Mouse (Mus musculus): Measurements from ENCODE around the gene Secisbp2. TPM values are rescaled to one million over a fixed set of nuclear protein-coding genes. Genes with fewer than 3 reads are reported as not detected.
A peak's percentile ranks its signal among the peaks of the same experiment; 100 is the strongest.

Gene Secisbp2
- total and polyA plus RNA-seq, 3 experiments, result 11.1 to 15.3 (median 11.5) TPM

- 32% methylated on average over 8 of the region's 8 CpGs for WGBS
- no peaks in the 10 kb centered on the region for H3K36me3 ChIP-seq (ENCODE audit: control insufficient read depth, insufficient read depth, low read length)
Observed at GRCm38 (mm10) chr13:51716350-51717263, 65.1 kb downstream of the Secisbp2 start.

GRCm38 (mm10) chr13:51719256-51719655 lies 67.8 kb downstream of the Secisbp2 start:
- H3K9ac ChIP-seq (ENCODE audit: low read depth, low read length), result no peak overlapping the region
- no peaks in the 10 kb centered on the region for H3K27me3 ChIP-seq (ENCODE audit: control insufficient read depth, insufficient read depth, low read length)
- intact Hi-C loops (cut with DNase I), result no loop called here
- no peak overlapping the region for H3K27ac ChIP-seq
- no peaks in the 10 kb centered on the region for H3K4me1 ChIP-seq (ENCODE audit: control insufficient read depth, insufficient read depth, low read length)
- TF ChIP-seq POLR2A (IDR thresholded peaks at IDR 0.05; ENCODE audit: insufficient read depth, low read depth, low read length) (no peak), EP300 (IDR thresholded peaks at IDR 0.05; ENCODE audit: insufficient read depth, low read depth, low read length) (no peak), CTCF (IDR thresholded peaks at IDR 0.05) (no peak)
- H3K4me3 ChIP-seq, result no peak overlapping the region
- DNase-seq, result no peak
- 89% methylated on average over 3 of the region's 3 CpGs for WGBS
- H3K79me2 ChIP-seq (replicated peaks; ENCODE audit: control insufficient read depth, insufficient read depth, low read length), result no peaks in the 10 kb centered on the region
- no peaks in the 10 kb centered on the region for H3K36me3 ChIP-seq (ENCODE audit: control insufficient read depth, insufficient read depth, low read length)

More at GRCm38 (mm10) chr13:51716350-51717263, 65.1 kb downstream of the Secisbp2 start:
- Histone ChIP-seq H3K79me2 (replicated peaks; ENCODE audit: control insufficient read depth, insufficient read depth, low read length) (no peaks in the 10 kb centered on the region), H3K4me3 (no peak overlapping the region), H3K27ac (no peak overlapping the region), H3K4me1 (ENCODE audit: control insufficient read depth, insufficient read depth, low read length) (no peaks in the 10 kb centered on the region), H3K27me3 (ENCODE audit: control insufficient read depth, insufficient read depth, low read length) (no peaks in the 10 kb centered on the region), H3K9ac (ENCODE audit: low read depth, low read length) (no peak overlapping the region)
- peak; percentile 56 to 64 for DNase-seq
- intact Hi-C loops (cut with DNase I), result no loop called here
- no peak for TF ChIP-seq CTCF (IDR thresholded peaks at IDR 0.05)
- TF ChIP-seq EP300 (IDR thresholded peaks at IDR 0.05; ENCODE audit: insufficient read depth, low read depth, low read length), result no peak

- Histone ChIP-seq H3K4me1 (ENCODE audit: control insufficient read depth, insufficient read depth, low read length) (no peaks in the 10 kb centered on the region), H3K36me3 (ENCODE audit: control insufficient read depth, insufficient read depth, low read length) (no peaks in the 10 kb centered on the region), H3K79me2 (replicated peaks; ENCODE audit: control insufficient read depth, insufficient read depth, low read length) (no peaks in the 10 kb centered on the region), H3K9ac (ENCODE audit: low read depth, low read length) (no peak overlapping the region), H3K4me3 (no peak overlapping the region), H3K27me3 (ENCODE audit: control insufficient read depth, insufficient read depth, low read length) (no peaks in the 10 kb centered on the region), H3K27ac (no peak overlapping the region)
- intact Hi-C loops (cut with DNase I), result no loop called here
- TF ChIP-seq POLR2A (IDR thresholded peaks at IDR 0.05; ENCODE audit: insufficient read depth, low read depth, low read length), result no peak
- no peak for TF ChIP-seq CTCF (IDR thresholded peaks at IDR 0.05)
- TF ChIP-seq EP300 (IDR thresholded peaks at IDR 0.05; ENCODE audit: insufficient read depth, low read depth, low read length), result no peak
- 83% methylated on average over 4 of the region's 4 CpGs for WGBS
- no peak for DNase-seq
Observed at GRCm38 (mm10) chr13:51720556-51720955, 69.1 kb downstream of the Secisbp2 start.

DNA sequence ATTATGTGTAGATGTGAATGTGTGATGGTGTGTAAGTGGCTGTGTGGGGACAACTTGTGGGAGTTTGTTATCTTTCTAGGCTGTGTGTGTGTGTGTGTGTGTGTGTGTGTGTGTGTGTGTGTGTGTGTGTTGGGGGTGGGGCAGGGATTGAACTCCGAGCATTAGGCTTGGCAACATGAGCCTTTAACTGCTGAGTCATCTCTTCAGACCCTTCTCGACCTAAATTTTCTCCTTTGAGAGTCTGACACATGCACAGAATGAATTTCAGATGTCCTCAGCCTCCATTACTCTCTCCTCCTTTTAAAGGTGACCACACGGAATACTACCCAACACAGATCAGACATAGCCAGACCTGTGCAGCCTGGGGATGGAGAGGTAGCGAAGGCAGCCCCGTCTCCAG lies 71.6 kb downstream of the Secisbp2 start:
- Histone ChIP-seq H3K79me2 (replicated peaks; ENCODE audit: control insufficient read depth, insufficient read depth, low read length) (no peaks in the 10 kb centered on the region), H3K27ac (no peak overlapping the region), H3K27me3 (ENCODE audit: control insufficient read depth, insufficient read depth, low read length) (no peaks in the 10 kb centered on the region), H3K36me3 (ENCODE audit: control insufficient read depth, insufficient read depth, low read length) (no peaks in the 10 kb centered on the region), H3K4me1 (ENCODE audit: control insufficient read depth, insufficient read depth, low read length) (no peaks in the 10 kb centered on the region), H3K4me3 (no peak overlapping the region), H3K9ac (ENCODE audit: low read depth, low read length) (no peak overlapping the region)
- TF ChIP-seq EP300 (IDR thresholded peaks at IDR 0.05; ENCODE audit: insufficient read depth, low read depth, low read length) (no peak), CTCF (IDR thresholded peaks at IDR 0.05) (no peak), POLR2A (IDR thresholded peaks at IDR 0.05; ENCODE audit: insufficient read depth, low read depth, low read length) (no peak)
- WGBS, result 82% methylated on average over 5 of the region's 5 CpGs
- intact Hi-C loops (cut with DNase I), result no loop called here
- DNase-seq, result no peak

GRCm38 (mm10) chr13:51724566-51724965 lies 73.1 kb downstream of the Secisbp2 start:
- H3K79me2 ChIP-seq (replicated peaks; ENCODE audit: control insufficient read depth, insufficient read depth, low read length), result no peaks in the 10 kb centered on the region
- TF ChIP-seq EP300 (IDR thresholded peaks at IDR 0.05; ENCODE audit: insufficient read depth, low read depth, low read length), result no peak
- TF ChIP-seq POLR2A (IDR thresholded peaks at IDR 0.05; ENCODE audit: insufficient read depth, low read depth, low read length), result no peak
- no peak for TF ChIP-seq CTCF (IDR thresholded peaks at IDR 0.05)
- H3K36me3 ChIP-seq (ENCODE audit: control insufficient read depth, insufficient read depth, low read length), result no peaks in the 10 kb centered on the region
- H3K4me1 ChIP-seq (ENCODE audit: control insufficient read depth, insufficient read depth, low read length), result no peaks in the 10 kb centered on the region
- no peak overlapping the region for H3K9ac ChIP-seq (ENCODE audit: low read depth, low read length)
- no peak for DNase-seq
- H3K4me3 ChIP-seq, result no peak overlapping the region
- H3K27me3 ChIP-seq (ENCODE audit: control insufficient read depth, insufficient read depth, low read length), result no peaks in the 10 kb centered on the region
- WGBS, result 76% methylated on average over 6 of the region's 6 CpGs
- intact Hi-C loops (cut with DNase I), result no loop called here
- H3K27ac ChIP-seq, result no peak overlapping the region

DNA sequence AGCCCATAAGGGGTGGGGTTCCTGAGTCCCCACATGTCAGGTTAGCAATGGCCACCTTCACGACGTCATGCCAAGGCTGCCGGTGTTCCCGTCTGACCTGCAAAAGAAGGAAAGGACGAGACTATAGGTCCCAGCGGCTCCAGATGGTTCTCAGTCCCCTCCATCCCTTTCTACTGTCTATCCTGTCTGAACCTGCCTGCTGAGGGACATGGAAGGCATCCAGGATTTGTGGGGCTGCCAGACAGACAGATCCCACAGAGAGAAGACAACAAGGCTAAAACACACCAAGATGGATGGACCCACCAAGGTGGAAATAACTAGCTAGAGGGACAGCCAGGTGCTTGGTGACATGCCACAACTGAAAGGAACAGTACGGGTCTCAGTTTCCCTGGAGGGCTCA lies 73.9 kb downstream of the Secisbp2 start:
- intact Hi-C loops (cut with DNase I), result no loop called here

More for the DNA sequence above, 73.9 kb downstream of the Secisbp2 start:
- Histone ChIP-seq H3K4me1 (ENCODE audit: control insufficient read depth, insufficient read depth, low read length) (peaks cover 2% of the 10 kb centered on the region), H3K27ac (no peak overlapping the region), H3K36me3 (ENCODE audit: control insufficient read depth, insufficient read depth, low read length) (no peaks in the 10 kb centered on the region), H3K4me3 (no peak overlapping the region), H3K79me2 (replicated peaks; ENCODE audit: control insufficient read depth, insufficient read depth, low read length) (no peaks in the 10 kb centered on the region), H3K27me3 (ENCODE audit: control insufficient read depth, insufficient read depth, low read length) (no peaks in the 10 kb centered on the region), H3K9ac (ENCODE audit: low read depth, low read length) (no peak overlapping the region)
- no peak for TF ChIP-seq POLR2A (IDR thresholded peaks at IDR 0.05; ENCODE audit: insufficient read depth, low read depth, low read length)
- no peak for TF ChIP-seq CTCF (IDR thresholded peaks at IDR 0.05)
- no peak for TF ChIP-seq EP300 (IDR thresholded peaks at IDR 0.05; ENCODE audit: insufficient read depth, low read depth, low read length)
- no peak for DNase-seq
- 88% methylated on average over 7 of the region's 7 CpGs for WGBS

All from heart, adult 2 months (tissue).